Mouse (Mus musculus): Measurements from ENCODE around the gene Pbld1. TPM values are rescaled to one million over a fixed set of nuclear protein-coding genes. Genes with fewer than 3 reads are reported as not detected.

Gene Pbld1
- polyA plus RNA-seq, 1 experiment from 2014 or later = 0.99 TPM

Other genes starting within 250 kb of the Pbld1 start
- 30.4 and 39.0 TPM in 2 replicates for gene Tet1, start 151.2 kb upstream of the Pbld1 start, polyA plus RNA-seq (2015; fragmentation: Nextera tagmentation; extraction: Ambion mirVana)
- gene Slc25a16, start 139.5 kb upstream of the Pbld1 start, polyA plus RNA-seq (2015; fragmentation: Nextera tagmentation; extraction: Ambion mirVana) = 15.4 and 15.7 TPM in 2 replicates
- gene Dna2, start 113.1 kb upstream of the Pbld1 start, polyA plus RNA-seq (2015; fragmentation: Nextera tagmentation; extraction: Ambion mirVana) = 5.8 and 6.4 TPM in 2 replicates
- gene Rufy2, start 79.9 kb upstream of the Pbld1 start, polyA plus RNA-seq (2015; fragmentation: Nextera tagmentation; extraction: Ambion mirVana) = 55.8 and 57.3 TPM in 2 replicates
- 165 and 189 TPM in 2 replicates for gene Hnrnph3, start 35.9 kb upstream of the Pbld1 start, polyA plus RNA-seq (2015; fragmentation: Nextera tagmentation; extraction: Ambion mirVana)
- 0.84 and 1.5 TPM in 2 replicates for gene Pbld2, start 35.8 kb upstream of the Pbld1 start, polyA plus RNA-seq (2015; fragmentation: Nextera tagmentation; extraction: Ambion mirVana)
- 0.36 and 0.89 TPM in 2 replicates for gene Atoh7, start 39.5 kb downstream of the Pbld1 start, polyA plus RNA-seq (2015; fragmentation: Nextera tagmentation; extraction: Ambion mirVana)
- gene Mypn, start 143.8 kb downstream of the Pbld1 start, polyA plus RNA-seq (2015; fragmentation: Nextera tagmentation; extraction: Ambion mirVana) = 0.40 and 0.68 TPM in 2 replicates
- gene Herc4, start 183.6 kb downstream of the Pbld1 start, polyA plus RNA-seq (2015; fragmentation: Nextera tagmentation; extraction: Ambion mirVana) = 25.4 and 29.7 TPM in 2 replicates

Measured in neural tube, embryonic 13.5 days (tissue).